Mouse (Mus musculus) E14TG2a.4 (cell line): ENCODE data around the gene Apoa4.
A peak's percentile ranks its signal among the peaks of the same experiment; 100 is the strongest.

Experiments used
- H3K27me3 ChIP-seq: 2 replicates; pipeline ENCODE4 v1.6.1; 2014; ENCODE audit warnings: low read length, control low read depth; ENCODE audit not compliant: insufficient read depth
- H3K36me3 ChIP-seq: 2 replicates; pipeline ENCODE4 v1.6.1; 2014; ENCODE audit warnings: low read length, control low read depth; ENCODE audit not compliant: insufficient read depth
- H3K4me1 ChIP-seq: replicated peaks from 2 replicates; pipeline ENCODE4 v1.6.1; 2014; ENCODE audit warnings: low read depth, low read length, control low read depth
- H3K4me3 ChIP-seq: replicated peaks from 2 replicates; pipeline ENCODE4 v1.5.1; 2014; ENCODE audit warnings: mild to moderate bottlenecking, low read length
- H3K9me3 ChIP-seq: 2 replicates; pipeline ENCODE4 v1.6.1; 2014; ENCODE audit warnings: low read length, control low read depth
- CTCF ChIP-seq: conservative IDR thresholded peaks from 2 replicates; pipeline ENCODE4 v1.5.1; 2014; ENCODE audit warnings: low read length
- NANOG ChIP-seq: IDR thresholded peaks from 2 replicates; pipeline ENCODE4 v1.6.1; 2014; ENCODE audit warnings: borderline replicate concordance, low read length, mixed read lengths
- POU5F1 ChIP-seq: IDR thresholded peaks from 2 replicates; pipeline ENCODE4 v1.6.1; 2014; ENCODE audit warnings: low read length, borderline replicate concordance

Apoa4 gene

GRCm38 (mm10) chr9:46235196-46235595, 5.3 kb upstream of the Apoa4 start:
- no peaks in the 10 kb centered on the region for H3K36me3 ChIP-seq
- H3K4me1 ChIP-seq = peaks cover 15% of the 10 kb centered on the region
- H3K4me3 ChIP-seq = no peak overlapping the region
- TF ChIP-seq NANOG = no peak
- no peak for TF ChIP-seq CTCF
- no peak for TF ChIP-seq POU5F1
- H3K27me3 ChIP-seq = peaks cover 31% of the 10 kb centered on the region
- H3K9me3 ChIP-seq = no peaks in the 10 kb centered on the region

GRCm38 (mm10) chr9:46235596-46235648, 5.1 kb upstream of the Apoa4 start, which contains the start of gene Apoc3:
Apoc3 (minus strand) TSS chr9:46235636.
- H3K36me3 ChIP-seq = no peaks in the 10 kb centered on the region

DNA sequence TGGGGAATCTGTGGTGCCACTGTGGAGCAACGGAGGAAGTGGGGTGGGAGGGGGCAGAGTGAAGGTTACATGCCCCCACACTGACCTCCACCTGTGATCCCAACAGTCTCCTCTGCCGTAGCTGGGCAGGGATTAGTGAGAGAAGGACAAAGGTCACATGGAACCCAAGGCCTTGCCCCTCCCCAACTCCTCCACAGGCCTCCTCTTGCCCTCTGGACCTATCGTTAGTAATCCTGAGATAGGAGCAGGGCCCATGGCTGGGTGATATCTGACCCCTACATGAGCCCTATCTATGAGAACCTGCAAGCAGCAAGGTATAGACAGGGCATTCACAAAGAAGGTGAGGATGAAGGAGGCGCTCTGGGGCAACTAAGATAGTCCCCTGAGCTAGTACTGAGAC, 4.8 kb upstream of the Apoa4 start:
- Histone ChIP-seq H3K4me3 (no peak overlapping the region), H3K9me3 (no peaks in the 10 kb centered on the region), H3K36me3 (no peaks in the 10 kb centered on the region), H3K27me3 (peaks cover 27% of the 10 kb centered on the region), H3K4me1 (peaks cover 10% of the 10 kb centered on the region)
- no peak for TF ChIP-seq NANOG
- TF ChIP-seq POU5F1 = no peak
- no peak for TF ChIP-seq CTCF

More at GRCm38 (mm10) chr9:46235596-46235648, 5.1 kb upstream of the Apoa4 start, which contains the start of gene Apoc3:
- H3K27me3 ChIP-seq = peaks cover 29% of the 10 kb centered on the region
- peaks cover 13% of the 10 kb centered on the region for H3K4me1 ChIP-seq
- no peak for TF ChIP-seq NANOG
- TF ChIP-seq CTCF = no peak
- no peak for TF ChIP-seq POU5F1
- no peak within 1 kb of the TSS for H3K4me3 ChIP-seq
- no peaks in the 10 kb centered on the region for H3K9me3 ChIP-seq

- H3K9me3 ChIP-seq = no peaks in the 10 kb centered on the region
- no peaks in the 10 kb centered on the region for H3K36me3 ChIP-seq
- TF ChIP-seq CTCF (no peak), POU5F1 (no peak)
- peaks cover 13% of the 10 kb centered on the region; the same call in 1 of the 2 replicates for H3K4me1 ChIP-seq
- no peak overlapping the region for H3K4me3 ChIP-seq
- H3K27me3 ChIP-seq = peaks cover 26% of the 10 kb centered on the region
Measured at GRCm38 (mm10) chr9:46238850-46239249, 1.6 kb upstream of the Apoa4 start.

DNA sequence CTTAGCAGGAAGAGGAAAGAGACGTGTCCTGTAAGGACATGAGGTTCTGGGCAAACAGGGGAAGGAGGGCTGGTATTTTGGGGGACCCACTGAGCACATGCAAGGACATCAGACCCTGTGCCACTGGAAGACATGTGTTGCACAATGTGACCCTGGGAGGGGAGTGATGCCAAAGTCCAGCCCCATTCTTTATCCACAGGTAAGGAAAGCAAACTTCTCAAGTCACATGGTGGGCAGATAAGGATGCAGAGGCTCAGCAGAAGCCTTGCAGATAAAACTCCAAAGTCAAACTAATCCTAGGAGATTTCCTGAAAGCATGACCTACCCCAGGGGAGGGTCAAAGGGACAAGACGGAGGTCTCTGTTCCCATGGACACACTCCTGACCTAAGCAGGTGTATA, 1.3 kb downstream of the Apoa4 start:
- H3K9me3 ChIP-seq = no peaks in the 10 kb centered on the region
- H3K4me1 ChIP-seq = peaks cover 16% of the 10 kb centered on the region; the same call in 1 of the 2 replicates
- peaks cover 12% of the 10 kb centered on the region; the same call in 1 of the 2 replicates for H3K27me3 ChIP-seq
- no peak overlapping the region for H3K4me3 ChIP-seq
- TF ChIP-seq NANOG (no peak), POU5F1 (no peak), CTCF (no peak)
- no peaks in the 10 kb centered on the region for H3K36me3 ChIP-seq

DNA sequence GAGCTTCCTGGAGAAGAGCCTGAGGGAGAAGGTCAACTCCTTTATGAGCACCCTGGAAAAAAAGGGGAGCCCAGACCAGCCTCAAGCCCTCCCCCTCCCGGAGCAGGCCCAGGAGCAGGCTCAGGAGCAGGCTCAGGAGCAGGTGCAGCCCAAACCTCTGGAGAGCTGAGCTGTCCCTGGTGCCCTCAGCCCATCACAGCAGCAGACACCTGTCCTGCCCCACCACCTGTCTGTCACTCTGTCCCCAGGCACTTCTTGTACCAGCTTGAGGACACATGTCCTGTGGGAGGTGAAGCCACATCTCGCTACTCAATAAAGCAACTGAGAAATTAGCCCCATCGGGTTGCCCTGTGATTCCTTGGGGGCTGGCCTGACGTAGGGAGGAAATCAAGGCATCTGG, 2.6 kb downstream of the Apoa4 start:
- peaks cover 16% of the 10 kb centered on the region; the same call in 1 of the 2 replicates for H3K4me1 ChIP-seq
- no peaks in the 10 kb centered on the region for H3K36me3 ChIP-seq
- H3K27me3 ChIP-seq = peaks cover 14% of the 10 kb centered on the region; the same call in 1 of the 2 replicates
- TF ChIP-seq CTCF = no peak
- no peak for TF ChIP-seq NANOG
- no peak for TF ChIP-seq POU5F1
- H3K9me3 ChIP-seq = no peaks in the 10 kb centered on the region
- H3K4me3 ChIP-seq = no peak overlapping the region

- Histone ChIP-seq H3K4me3 (no peak overlapping the region), H3K36me3 (no peaks in the 10 kb centered on the region), H3K4me1 (peaks cover 16% of the 10 kb centered on the region; the same call in 1 of the 2 replicates), H3K27me3 (peaks cover 14% of the 10 kb centered on the region; the same call in 1 of the 2 replicates), H3K9me3 (no peaks in the 10 kb centered on the region)
- no peak for TF ChIP-seq NANOG
- no peak for TF ChIP-seq CTCF
- TF ChIP-seq POU5F1 = no peak
Measured at GRCm38 (mm10) chr9:46243584-46243983, 3.1 kb downstream of the Apoa4 start.

- Histone ChIP-seq H3K4me1 (peaks cover 16% of the 10 kb centered on the region; the same call in 1 of the 2 replicates), H3K36me3 (no peaks in the 10 kb centered on the region), H3K4me3 (no peak overlapping the region), H3K27me3 (peaks cover 8% of the 10 kb centered on the region; the same call in 1 of the 2 replicates), H3K9me3 (no peaks in the 10 kb centered on the region)
- TF ChIP-seq NANOG (no peak), CTCF (peak; percentile 37; the same call in 1 of the 2 replicates)
Measured at GRCm38 (mm10) chr9:46246752-46247324, 6.3 kb downstream of the Apoa4 start.

DNA sequence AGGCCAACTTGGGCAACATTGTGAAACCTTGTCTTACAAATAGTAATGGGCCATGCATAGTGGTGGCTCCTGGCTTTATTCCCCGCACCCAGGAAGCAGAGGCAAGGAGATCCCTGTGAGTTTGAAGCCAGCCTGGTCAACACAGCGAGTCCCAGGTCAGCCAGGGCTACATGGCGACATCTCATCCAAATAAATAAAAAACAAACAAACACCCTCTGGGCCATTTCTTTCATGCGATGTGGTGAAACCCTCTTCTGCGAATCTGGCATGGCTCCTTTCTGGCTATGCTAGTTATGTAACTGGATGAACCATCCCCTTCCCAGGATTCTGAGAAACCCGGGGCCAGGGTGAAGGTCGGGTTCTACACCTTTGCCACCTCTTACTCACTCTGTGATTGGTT, 15.7 kb downstream of the Apoa4 start:
- Histone ChIP-seq H3K36me3 (no peaks in the 10 kb centered on the region), H3K9me3 (no peaks in the 10 kb centered on the region), H3K4me1 (peaks cover 12% of the 10 kb centered on the region), H3K4me3 (no peak overlapping the region), H3K27me3 (no peaks in the 10 kb centered on the region)
- TF ChIP-seq NANOG = no peak
- TF ChIP-seq CTCF = no peak
- TF ChIP-seq POU5F1 = no peak
